Mouse (Mus musculus): ENCODE data around the gene Ostf1.

- TF ChIP-seq POLR2A (IDR thresholded peaks at IDR 0.05; ENCODE audit: extremely low read depth, insufficient read depth, low read length): no peak
- no peak for TF ChIP-seq CTCF (IDR thresholded peaks at IDR 0.05; ENCODE audit: low read depth, low read length)
These were observed 16.9 kb upstream of the Ostf1 start for GRCm38 (mm10) chr19:18648558-18648945.

Data from liver, adult 2 months (tissue).